Mouse (Mus musculus): ENCODE measurements at regions not wholly inside any gene's neighbourhood (a gene's known extent, or its start where the extent isn't known, plus 50 kb on each side); places are given as distances from the start of the nearest gene placed in this dataset.
"Not testable (repeated sequence)": the region's sequence is repeated elsewhere in the genome, so short reads cannot be mapped to it uniquely, and the experiment has no call there.

GRCm38 (mm10) chr14:52855339-52855738 is 359.8 kb upstream of the Olfr1507 start:
- not testable (repeated sequence) for TF ChIP-seq CTCF, EP300 (IDR thresholded peaks at IDR 0.05; ENCODE audit: low read depth)
